Mouse (Mus musculus) thymus, postnatal 10 days (tissue): ENCODE results near the gene Cd59b.

Experiments
- DNase-seq, 2 experiments: peaks; one replicate each; pipeline ENCODE4 v3.0.0; 2021; ENCODE audit warnings: low spot score in 2 of 2

Gene Cd59b

GRCm38 (mm10) chr2:104069704-104070185 is at the start of gene Cd59b:
Gene Cd59b, plus strand, starts transcription at chr2:104069849.
- peak in 1 of 2 experiments; percentile 14 for DNase-seq

GRCm38 (mm10) chr2:104023096-104023495 is 46.6 kb upstream of the Cd59b start:
- no peak for DNase-seq

DNA sequence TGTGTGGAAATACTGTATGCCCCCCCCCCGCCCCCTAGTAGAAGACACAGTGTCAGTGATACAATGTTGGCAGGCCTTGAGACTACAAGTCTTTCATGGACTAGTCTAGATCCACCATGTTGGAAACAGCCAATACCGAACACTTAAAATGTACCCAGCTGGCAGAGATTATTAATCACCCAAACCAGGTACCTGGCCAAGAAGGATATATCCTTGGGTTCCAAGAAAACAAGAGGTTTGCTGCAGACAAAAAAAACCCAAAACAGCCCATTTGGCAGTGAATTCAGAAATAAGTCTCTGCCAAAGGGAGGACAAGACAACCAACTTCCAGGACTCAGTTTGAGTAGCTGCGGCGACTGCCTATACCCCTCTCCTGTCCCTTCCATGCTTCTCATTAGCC is 45.0 kb upstream of the Cd59b start:
- no peak for DNase-seq

- peak; percentile 86 to 88 for DNase-seq
Observed at GRCm38 (mm10) chr2:104027458-104028138, 42.1 kb upstream of the Cd59b start, which contains the start of gene Fbxo3. Gene Fbxo3, plus strand, starts transcription at chr2:104027721.

DNA sequence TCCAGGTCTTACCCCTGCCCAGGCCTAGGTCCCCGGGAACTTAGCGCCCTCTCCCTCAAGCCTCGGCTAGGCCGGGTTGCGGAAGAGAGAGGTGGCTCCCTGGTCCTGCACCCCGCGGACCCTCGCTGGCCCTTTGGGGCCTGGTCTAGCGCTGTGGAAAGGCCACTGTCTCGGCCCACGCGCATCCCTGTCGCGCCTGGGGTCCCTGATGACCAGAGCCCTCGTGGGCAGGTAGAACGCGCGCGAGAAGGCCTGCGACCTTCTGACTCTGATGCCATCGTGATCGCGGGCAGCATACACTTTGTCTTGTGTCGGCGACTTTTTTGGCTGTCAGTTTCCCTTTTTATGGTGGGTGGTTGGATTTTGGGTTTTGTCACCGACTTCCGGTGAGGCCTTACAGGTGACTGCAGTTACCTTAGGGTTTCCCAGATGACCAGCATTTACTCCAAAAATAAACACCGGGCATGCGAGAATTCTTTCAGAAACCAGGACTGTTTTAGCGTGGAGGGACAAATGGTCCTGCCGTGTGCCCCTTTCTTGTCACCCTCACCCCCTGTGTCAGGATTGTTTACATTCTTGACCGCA is 41.4 kb upstream of the Cd59b start, which contains the start of gene 4931422A03Rik:
Gene 4931422A03Rik (minus strand): TSS at position 223 of the 585 bp plus-strand sequence.
- DNase-seq, result peak in 1 of 2 experiments; percentile 24

- no peak for DNase-seq
Observed at GRCm38 (mm10) chr2:104029074-104029473, 40.6 kb upstream of the Cd59b start.

GRCm38 (mm10) chr2:104030381-104030780 is 39.3 kb upstream of the Cd59b start:
- no peak for DNase-seq

GRCm38 (mm10) chr2:104032056-104032455 is 37.6 kb upstream of the Cd59b start:
- DNase-seq, result no peak

DNA sequence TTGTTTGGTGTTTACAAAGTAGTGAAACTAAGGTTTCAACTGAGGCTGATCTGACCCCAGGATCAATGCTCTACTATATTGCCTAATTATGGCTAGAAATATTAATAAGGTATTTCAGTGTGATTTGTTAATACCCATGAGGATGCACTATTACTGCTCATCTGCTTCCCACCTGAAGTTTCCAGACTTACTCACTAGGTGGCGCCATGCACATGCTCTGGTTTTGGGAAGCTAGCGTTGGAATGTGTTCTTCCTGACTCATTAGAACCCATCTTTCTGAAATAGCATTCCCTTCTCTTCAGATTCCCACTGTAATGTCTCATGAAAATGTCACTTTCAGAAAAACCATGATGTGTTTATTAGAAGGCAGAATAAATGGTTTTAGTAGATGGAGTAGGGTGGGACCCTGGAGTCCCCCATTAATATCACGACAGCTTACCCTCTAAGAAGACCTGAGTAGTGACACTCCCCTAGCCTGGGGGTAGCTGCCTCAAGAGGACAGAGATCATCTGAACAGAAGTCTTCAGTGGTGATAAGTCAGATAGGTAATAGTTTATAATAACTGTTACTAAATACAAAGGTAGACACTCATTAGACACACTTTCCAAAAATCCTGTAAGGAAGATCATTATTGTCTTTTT is 34.7 kb upstream of the Cd59b start:
- DNase-seq, result peak in 1 of 2 experiments; percentile 40

DNA sequence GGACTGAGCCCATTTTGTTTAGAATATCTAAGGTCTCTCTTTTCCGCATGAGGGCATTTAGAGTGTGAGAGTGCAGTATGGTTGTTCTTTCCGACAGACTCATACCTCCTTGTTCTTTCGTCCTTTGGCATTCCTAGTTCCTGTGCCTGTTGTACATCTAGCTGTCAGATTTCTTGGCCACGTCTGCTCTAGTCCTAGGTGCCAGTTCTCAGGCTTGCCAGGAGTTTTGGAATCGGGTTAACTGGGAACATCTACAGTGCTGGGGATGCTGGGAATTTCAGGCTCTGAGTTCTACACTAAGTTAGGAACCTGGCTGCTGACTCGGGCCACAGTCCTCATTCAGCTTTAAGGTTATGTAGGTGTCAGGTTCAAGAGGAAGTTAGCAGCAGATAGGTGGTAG is 34.1 kb upstream of the Cd59b start:
- no peak for DNase-seq

DNA sequence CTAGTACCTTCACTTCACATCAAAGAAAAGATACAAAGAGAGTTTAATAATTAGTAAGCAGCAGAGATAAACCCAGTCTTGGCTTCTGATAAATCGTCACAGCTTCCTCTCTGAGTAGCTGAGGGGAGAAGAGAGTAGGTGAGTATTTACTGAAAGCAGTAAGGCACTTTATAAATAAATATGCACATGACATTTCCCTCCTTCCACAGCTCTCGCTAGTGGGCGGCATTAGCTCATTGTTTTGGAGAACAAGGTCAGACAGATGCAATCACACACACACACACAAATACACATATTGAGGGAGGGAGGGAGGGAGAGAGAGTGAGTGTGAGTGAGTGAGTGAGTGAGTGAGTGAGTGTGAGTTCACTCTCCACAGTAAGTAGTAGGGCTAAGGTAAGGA is 33.3 kb upstream of the Cd59b start:
- DNase-seq, result no peak

GRCm38 (mm10) chr2:104038236-104038635 is 31.4 kb upstream of the Cd59b start:
- DNase-seq, result no peak

- no peak for DNase-seq
Observed at GRCm38 (mm10) chr2:104041632-104042031, 28.0 kb upstream of the Cd59b start.

DNA sequence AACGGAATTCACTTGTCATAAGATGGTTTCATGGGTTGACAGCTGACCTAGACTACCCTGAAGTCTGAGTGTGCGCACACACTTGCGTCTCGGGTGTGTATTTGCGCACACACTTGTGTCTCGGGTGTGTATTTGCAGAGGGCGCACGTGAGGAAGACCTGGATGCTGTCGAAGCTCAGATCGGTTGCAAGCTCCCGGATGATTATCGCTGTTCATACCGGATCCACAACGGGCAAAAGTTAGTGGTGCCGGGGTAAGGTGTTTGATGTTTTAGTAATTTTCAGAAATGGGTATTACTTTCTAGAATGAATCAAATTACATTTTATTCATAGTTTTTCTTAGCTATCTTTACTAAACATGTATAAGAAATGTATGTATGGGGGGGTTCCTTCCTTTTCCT is 26.9 kb upstream of the Cd59b start:
- DNase-seq, result no peak

DNA sequence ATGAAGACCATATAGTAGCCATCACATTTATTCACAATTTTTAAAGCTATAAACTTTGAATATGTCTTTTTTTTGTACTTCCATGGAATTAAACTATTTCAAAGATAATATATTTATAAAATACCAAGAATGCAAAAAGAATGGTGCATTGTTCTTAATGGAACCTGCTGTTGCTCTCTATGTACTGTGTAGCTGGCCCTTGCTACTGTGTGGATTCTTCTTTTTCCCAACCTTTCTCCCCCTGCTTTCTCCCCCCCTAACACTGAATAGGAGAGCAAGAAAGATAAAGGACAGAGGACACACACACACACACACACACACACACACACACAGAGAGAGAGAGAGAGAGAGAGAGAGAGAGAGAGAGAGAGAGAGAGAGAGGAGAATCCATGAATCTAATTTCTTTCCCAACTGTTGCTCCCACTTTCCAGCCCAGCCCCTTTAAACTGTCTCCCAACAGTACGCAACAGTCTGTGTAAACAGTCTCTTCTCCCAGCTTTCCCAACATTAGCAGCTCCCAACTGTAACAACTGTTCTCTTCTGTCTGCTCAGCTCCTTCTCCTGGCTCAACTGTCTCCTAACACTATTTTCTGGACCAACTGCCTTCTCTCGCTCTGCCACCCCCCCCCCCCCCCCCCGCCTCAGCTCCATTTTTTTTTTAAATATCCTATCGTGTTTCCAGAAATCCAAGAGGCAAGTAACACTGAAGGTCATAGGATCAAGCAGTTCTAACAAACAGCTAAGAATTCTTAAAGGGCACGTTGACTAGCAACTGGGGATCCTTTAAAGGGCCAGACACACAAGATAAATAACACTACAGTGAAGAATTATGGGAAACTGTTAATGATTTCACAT is 25.8 kb upstream of the Cd59b start:
- no peak for DNase-seq

- no peak for DNase-seq
Observed at GRCm38 (mm10) chr2:104044479-104045080, 25.1 kb upstream of the Cd59b start.

DNA sequence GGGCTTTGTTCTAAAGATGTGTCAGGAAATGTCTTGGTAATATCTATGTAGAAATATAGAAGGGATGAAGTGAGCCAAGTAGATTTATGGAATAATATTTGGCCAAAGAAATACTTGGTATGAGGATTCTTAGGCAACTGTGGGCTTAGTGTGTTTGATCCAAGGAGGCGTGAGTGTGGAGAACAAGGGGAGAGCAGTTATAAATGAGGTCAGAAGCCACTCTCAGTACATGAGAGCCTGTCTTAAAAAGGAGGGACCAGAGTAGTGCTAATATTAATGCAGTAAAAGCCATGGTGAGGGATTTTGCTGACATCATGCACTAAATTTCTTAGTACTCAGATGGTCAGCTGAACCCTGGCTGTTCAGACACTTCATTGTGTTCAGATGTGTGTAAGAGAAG is 11.3 kb upstream of the Cd59b start:
- no peak for DNase-seq

GRCm38 (mm10) chr2:104058954-104059353 is 10.7 kb upstream of the Cd59b start:
- no peak for DNase-seq

DNA sequence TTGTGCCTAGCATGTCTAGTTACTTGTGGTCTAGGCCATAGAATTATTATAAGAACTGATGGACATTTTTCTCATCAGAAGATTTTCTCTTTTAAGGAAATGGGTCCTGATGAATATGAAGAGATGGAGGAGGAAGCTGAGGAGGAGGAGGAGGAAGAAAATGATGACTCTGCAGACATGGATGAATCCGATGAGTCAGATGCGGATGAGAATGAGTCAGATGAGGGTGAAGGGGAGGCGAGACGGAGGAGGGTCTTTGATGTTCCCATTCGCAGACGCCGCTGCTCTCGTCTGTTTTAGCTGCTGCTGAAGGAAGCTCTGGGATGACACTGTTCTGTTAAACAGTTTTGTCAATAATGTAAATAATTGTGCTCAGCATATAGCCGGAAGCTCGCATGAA is 9.9 kb upstream of the Cd59b start:
- no peak for DNase-seq

DNA sequence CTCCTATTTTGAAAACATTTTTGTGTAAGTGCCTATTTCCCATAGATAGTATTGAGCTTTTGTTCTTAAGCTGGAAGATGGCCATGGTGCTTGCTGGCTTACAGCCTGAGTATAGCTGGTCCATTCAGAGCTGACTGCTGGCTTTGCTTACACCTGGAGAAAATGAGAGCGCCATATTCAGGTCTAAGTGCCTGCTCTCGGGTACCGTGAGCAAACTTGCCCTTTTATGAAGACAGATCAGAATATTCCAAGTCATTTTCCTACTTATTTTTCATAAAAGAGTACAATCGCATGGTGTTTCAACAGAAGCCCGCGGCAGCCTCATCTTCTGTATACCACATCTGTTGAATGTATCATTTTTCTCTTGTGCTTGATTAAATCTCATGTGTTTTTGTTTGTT is 8.7 kb upstream of the Cd59b start:
- DNase-seq, result no peak

GRCm38 (mm10) chr2:104062665-104063064 is 7.0 kb upstream of the Cd59b start:
- no peak for DNase-seq
